Mouse (Mus musculus) stomach, postnatal 0 days (tissue): ENCODE data around the gene Sirt1. TPM values are rescaled to one million over a fixed set of nuclear protein-coding genes. Genes with fewer than 3 reads are reported as not detected.
"Not testable (repeated sequence)": the region's sequence is repeated elsewhere in the genome, so short reads cannot be mapped to it uniquely, and the experiment has no call there.

ENCODE experiments used
- ATAC-seq: fragments of 200-750 bp; cut with Nextera tagmentation; 2 replicates; pipeline ENCODE4 v1.8.0; 2017; ENCODE audit not compliant: low FRiP score, low TSS enrichment
- DNase-seq: peaks from one replicate; pipeline ENCODE4 v3.0.0-alpha.2; 2016; ENCODE audit warnings: low spot score
- H3K27ac ChIP-seq: fragments of 300-500 bp; sonication (generic); replicated peaks from 2 replicates; pipeline ENCODE4 v1.5.1; 2014; ENCODE audit warnings: mild to moderate bottlenecking, control low read depth
- H3K27me3 ChIP-seq: fragments of 300-500 bp; sonication (generic); 2 replicates; pipeline ENCODE4 v1.6.1; 2014; ENCODE audit warnings: low read length; ENCODE audit not compliant: control insufficient read depth, insufficient read depth
- H3K36me3 ChIP-seq: fragments of 300-500 bp; sonication (generic); 2 replicates; pipeline ENCODE4 v1.6.1; 2014; ENCODE audit warnings: low read length, mixed read lengths; ENCODE audit not compliant: control insufficient read depth, insufficient read depth
- H3K4me1 ChIP-seq: fragments of 300-500 bp; sonication (generic); replicated peaks from 2 replicates; pipeline ENCODE4 v1.6.1; 2014; ENCODE audit warnings: antibody characterized with exemption; ENCODE audit not compliant: control insufficient read depth, insufficient read depth
- H3K4me2 ChIP-seq: fragments of 300-500 bp; sonication (generic); replicated peaks from 2 replicates; pipeline ENCODE4 v1.6.1; 2014; ENCODE audit warnings: low read depth, mild to moderate bottlenecking, control low read depth, moderate library complexity
- H3K4me3 ChIP-seq: fragments of 300-500 bp; sonication (generic); 2 replicates; pipeline ENCODE4 v1.5.1; 2014; ENCODE audit warnings: low read depth, low read length, control low read depth
- H3K9ac ChIP-seq: fragments of 300-500 bp; sonication (generic); 2 replicates; pipeline ENCODE4 v1.6.1; 2014; ENCODE audit warnings: mild to moderate bottlenecking, low read length, control low read depth, mixed read lengths
- H3K9me3 ChIP-seq: fragments of 300-500 bp; sonication (generic); 2 replicates; pipeline ENCODE4 v1.6.1; 2016; ENCODE audit warnings: low read length; ENCODE audit not compliant: control insufficient read depth
- CTCF ChIP-seq: IDR thresholded peaks from 2 replicates; pipeline ENCODE4 v1.5.1; 2016; ENCODE audit warnings: antibody characterized with exemption, low read depth, mild to moderate bottlenecking, moderate library complexity
- EP300 ChIP-seq: optimal IDR thresholded peaks from 2 replicates; pipeline ENCODE3; 2016; ENCODE audit warnings: antibody characterized with exemption
- WGBS: fragments of 180-500 bp; shearing (Covaris S2); extraction: QIAGEN DNeasy Blood & Tissue Kit; methylation state at CpG from one replicate; pipeline ENCODE4 v1.1.7; 2014; 5-methylcytosine and 5-hydroxymethylcytosine counted together
- polyA plus RNA-seq: library from polyadenylated mRNA; unstranded; fragments of >200 nt; fragmentation: Nextera tagmentation; extraction: Ambion mirVana; gene quantifications from 2 replicates; pipeline ENCODE4 v1.2.1, GENCODE M21; 2015

The Sirt1 gene
- polyA plus RNA-seq, 1 experiment from 2014 or later: 2.9 TPM

- ATAC-seq: no peak
- H3K27ac ChIP-seq: no peak overlapping the region
- no peaks in the 10 kb centered on the region for H3K9me3 ChIP-seq
- H3K4me2 ChIP-seq: no peak overlapping the region
- no peaks in the 10 kb centered on the region for H3K4me1 ChIP-seq
- no peaks in the 10 kb centered on the region for H3K27me3 ChIP-seq
- DNase-seq: no peak
- H3K4me3 ChIP-seq: no peak overlapping the region
- H3K36me3 ChIP-seq: no peaks in the 10 kb centered on the region
- no peak overlapping the region for H3K9ac ChIP-seq
- WGBS: 40% methylated on average over 7 of the region's 7 CpGs
- TF ChIP-seq EP300 (no peak), CTCF (no peak)
Observed at GRCm38 (mm10) chr10:63415850-63416249, 34.3 kb upstream of the Sirt1 start.

DNA sequence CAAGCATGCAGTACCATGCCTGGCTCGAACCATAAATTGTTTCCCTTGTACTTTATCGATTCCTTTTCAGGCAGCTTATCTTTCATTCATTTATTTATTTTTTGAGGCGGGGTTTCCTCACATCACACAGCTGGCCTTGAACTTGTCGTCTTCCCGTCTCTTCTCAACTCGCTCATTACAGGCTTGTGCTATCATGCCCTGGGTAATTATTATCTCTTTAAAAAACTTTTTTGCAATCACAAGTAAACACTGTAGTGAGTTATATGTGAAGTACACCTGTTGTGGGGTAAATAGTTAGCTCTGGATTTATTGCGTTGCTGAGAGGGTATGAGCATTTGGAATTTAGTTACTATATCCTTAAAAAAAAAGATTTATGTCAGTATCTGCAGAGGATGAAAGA, 33.8 kb upstream of the Sirt1 start:
- TF ChIP-seq EP300 (no peak), CTCF (no peak)
- DNase-seq (no peak), ATAC-seq (no peak)
- Histone ChIP-seq H3K4me1 (no peaks in the 10 kb centered on the region), H3K9me3 (no peaks in the 10 kb centered on the region), H3K4me3 (no peak overlapping the region), H3K27ac (no peak overlapping the region), H3K27me3 (no peaks in the 10 kb centered on the region), H3K9ac (no peak overlapping the region), H3K36me3 (no peaks in the 10 kb centered on the region), H3K4me2 (no peak overlapping the region)
- 38% methylated on average over 7 of the region's 7 CpGs for WGBS

DNA sequence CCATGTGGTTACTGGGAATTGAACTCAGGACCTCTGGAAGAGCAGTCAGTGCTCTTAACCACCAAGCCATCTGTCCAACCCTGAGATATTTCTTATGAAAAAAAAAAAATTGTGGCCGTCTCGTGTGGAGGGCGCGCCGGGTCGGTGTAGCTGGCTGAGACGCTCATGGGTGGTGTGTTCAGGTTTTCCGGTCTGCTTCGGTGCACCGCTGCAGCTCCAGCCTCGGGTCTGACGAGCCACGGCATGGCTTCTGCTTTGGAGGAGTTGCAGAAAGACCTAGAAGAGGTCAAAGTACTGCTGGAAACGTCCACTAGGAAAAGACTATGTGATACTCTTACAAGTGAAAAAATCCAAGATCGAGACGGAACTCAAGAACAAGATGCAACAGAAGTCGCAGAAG, 31.3 kb upstream of the Sirt1 start:
- Histone ChIP-seq H3K27ac (no peak overlapping the region), H3K4me2 (no peak overlapping the region), H3K9me3 (no peaks in the 10 kb centered on the region), H3K36me3 (no peaks in the 10 kb centered on the region), H3K4me1 (no peaks in the 10 kb centered on the region), H3K9ac (no peak overlapping the region), H3K4me3 (no peak overlapping the region), H3K27me3 (no peaks in the 10 kb centered on the region)
- ATAC-seq: no peak
- WGBS: 89% methylated on average over 17 of the region's 17 CpGs
- no peak for TF ChIP-seq EP300
- no peak for TF ChIP-seq CTCF
- DNase-seq: no peak

DNA sequence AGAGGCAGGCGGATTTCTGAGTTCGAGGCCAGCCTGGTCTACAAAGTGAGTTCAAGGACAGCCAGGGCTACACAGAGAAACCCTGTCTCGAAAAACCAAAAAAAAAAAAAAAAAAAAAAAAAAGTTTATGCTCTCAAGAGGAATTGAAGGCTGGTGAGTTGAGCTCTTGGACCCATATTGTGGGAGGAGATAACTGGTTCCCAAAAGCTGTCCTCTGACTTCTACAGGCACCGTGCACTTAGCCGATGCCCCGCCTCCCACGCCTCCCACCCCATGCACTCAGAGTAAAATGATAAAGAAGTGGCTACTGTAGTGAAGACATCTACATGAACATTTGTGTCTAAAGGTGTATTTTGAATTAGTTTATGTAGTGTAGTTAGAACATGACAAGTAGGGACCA, 30.2 kb upstream of the Sirt1 start:
- ATAC-seq, H3K27me3 ChIP-seq, H3K4me1 ChIP-seq, H3K9ac ChIP-seq, H3K27ac ChIP-seq, H3K4me2 ChIP-seq, H3K36me3 ChIP-seq, H3K9me3 ChIP-seq, H3K4me3 ChIP-seq, DNase-seq: not testable (repeated sequence)
- WGBS: 90% methylated on average over 4 of the region's 7 CpGs

DNA sequence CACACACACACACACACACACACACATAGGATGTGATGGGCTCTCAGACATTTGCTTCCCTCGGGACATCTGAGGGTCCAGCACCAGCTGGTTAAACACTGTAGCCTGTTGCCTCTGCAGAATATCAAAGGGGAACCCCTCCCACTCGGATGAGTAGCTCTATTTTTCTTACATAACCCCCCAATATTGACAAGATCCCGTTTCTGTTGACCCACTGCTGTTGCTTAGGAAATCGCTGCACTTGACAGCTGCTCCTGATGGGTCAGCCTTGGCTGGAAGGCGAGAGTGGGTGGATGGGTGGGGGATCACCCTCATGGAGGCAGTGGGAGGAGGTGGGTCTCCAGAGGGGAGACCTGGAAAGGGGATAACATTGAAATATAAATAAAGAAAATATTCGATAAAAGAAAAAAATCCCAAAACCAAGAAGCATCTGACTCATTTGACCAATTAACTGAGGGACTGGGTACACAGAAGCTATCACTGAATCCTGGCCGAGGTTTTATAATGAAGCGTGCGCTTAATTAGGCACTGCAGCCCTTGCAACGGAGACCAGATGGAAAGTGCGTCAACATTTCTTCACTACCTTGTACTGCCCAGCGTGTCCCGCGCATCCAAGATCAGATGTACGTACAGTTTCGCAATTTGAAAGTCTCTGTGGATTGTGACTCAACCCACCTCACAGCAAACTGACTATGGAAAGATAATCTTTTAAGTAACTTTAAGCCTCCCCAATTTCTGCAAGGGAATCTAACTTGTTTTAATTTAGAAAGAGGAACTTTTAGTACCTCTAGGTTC, 28.9 kb upstream of the Sirt1 start:
- no peaks in the 10 kb centered on the region for H3K4me1 ChIP-seq
- 55% methylated on average over 16 of the region's 16 CpGs for WGBS
- no peak overlapping the region for H3K27ac ChIP-seq
- H3K27me3 ChIP-seq: no peaks in the 10 kb centered on the region
- TF ChIP-seq EP300: no peak
- TF ChIP-seq CTCF: no peak
- DNase-seq (no peak), ATAC-seq (no peak)
- H3K9me3 ChIP-seq: no peaks in the 10 kb centered on the region
- no peak overlapping the region for H3K4me2 ChIP-seq
- H3K36me3 ChIP-seq: no peaks in the 10 kb centered on the region
- H3K4me3 ChIP-seq: no peak overlapping the region
- no peak overlapping the region for H3K9ac ChIP-seq

DNA sequence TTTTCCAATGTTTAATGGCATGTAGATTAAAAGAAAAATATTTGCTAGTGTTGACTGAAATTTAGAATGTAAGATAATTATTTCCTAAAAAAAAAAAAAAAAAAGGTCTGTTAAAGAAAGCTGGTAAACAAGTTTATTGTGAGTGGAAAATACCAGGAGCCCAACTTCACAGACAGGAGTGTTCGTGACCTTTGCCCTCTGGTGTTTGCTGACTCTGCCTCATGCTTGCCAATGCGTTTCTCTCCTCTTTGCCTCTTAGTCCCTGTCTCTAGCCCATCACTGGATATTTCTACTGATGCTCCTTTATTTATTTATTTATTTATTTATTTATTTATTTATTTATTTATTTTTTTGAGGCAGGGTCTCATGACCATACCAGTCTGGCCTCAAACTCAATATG, 22.1 kb upstream of the Sirt1 start:
- H3K4me1 ChIP-seq: no peaks in the 10 kb centered on the region
- ATAC-seq (no peak), DNase-seq (no peak)
- H3K9me3 ChIP-seq: no peaks in the 10 kb centered on the region
- no peak overlapping the region for H3K27ac ChIP-seq
- 70% methylated on average over 2 of the region's 2 CpGs for WGBS
- H3K4me2 ChIP-seq: no peak overlapping the region
- TF ChIP-seq EP300: no peak
- no peaks in the 10 kb centered on the region for H3K36me3 ChIP-seq
- no peak overlapping the region for H3K4me3 ChIP-seq
- H3K9ac ChIP-seq: no peak overlapping the region
- H3K27me3 ChIP-seq: no peaks in the 10 kb centered on the region
